Mouse (Mus musculus): ENCODE measurements around the gene Rpl18a. TPM values are rescaled to one million over a fixed set of nuclear protein-coding genes. Genes with fewer than 3 reads are reported as not detected.

The Rpl18a gene
- total RNA-seq, 2 experiments from 2014 or later, result 1,750 to 5,550 TPM

- no peak for ATAC-seq (ENCODE audit: poor library complexity, severe bottlenecking)
These were observed 34.2 kb downstream of the Rpl18a start, which contains the start of gene Kcnn1 for GRCm38 (mm10) chr8:70862824-70863641. TSS of gene Kcnn1 (minus strand) at chr8:70863258.

- no peak for ATAC-seq (ENCODE audit: poor library complexity, severe bottlenecking)
These were observed 39.7 kb downstream of the Rpl18a start for GRCm38 (mm10) chr8:70857516-70857915.

GRCm38 (mm10) chr8:70856541-70857197, 40.5 kb downstream of the Rpl18a start:
- ATAC-seq (ENCODE audit: poor library complexity, severe bottlenecking), result peak; percentile 60

- no peak for ATAC-seq (ENCODE audit: poor library complexity, severe bottlenecking)
These were observed 41.2 kb downstream of the Rpl18a start for GRCm38 (mm10) chr8:70856028-70856427.

GRCm38 (mm10) chr8:70853863-70854262, 43.3 kb downstream of the Rpl18a start:
- peak; percentile 94 for ATAC-seq (ENCODE audit: poor library complexity, severe bottlenecking)

- ATAC-seq (ENCODE audit: poor library complexity, severe bottlenecking), result no peak
These were observed 44.5 kb downstream of the Rpl18a start for GRCm38 (mm10) chr8:70852595-70853231.

- no peak for ATAC-seq (ENCODE audit: poor library complexity, severe bottlenecking)
These were observed 45.4 kb downstream of the Rpl18a start for GRCm38 (mm10) chr8:70851837-70852236.

GRCm38 (mm10) chr8:70850947-70851346, 46.3 kb downstream of the Rpl18a start:
- ATAC-seq (ENCODE audit: poor library complexity, severe bottlenecking), result no peak

GRCm38 (mm10) chr8:70850132-70850845, 46.9 kb downstream of the Rpl18a start:
- no peak for ATAC-seq (ENCODE audit: poor library complexity, severe bottlenecking)

- ATAC-seq (ENCODE audit: poor library complexity, severe bottlenecking), result no peak
These were observed 47.8 kb downstream of the Rpl18a start for GRCm38 (mm10) chr8:70849333-70849990.

GRCm38 (mm10) chr8:70846371-70847154, 50.6 kb downstream of the Rpl18a start:
- no peak for ATAC-seq (ENCODE audit: poor library complexity, severe bottlenecking)

- ATAC-seq (ENCODE audit: poor library complexity, severe bottlenecking), result no peak
These were observed 52.1 kb downstream of the Rpl18a start for GRCm38 (mm10) chr8:70845108-70845507.

Other genes with a start within 250 kb of the Rpl18a start
- gene Pgpep1, start 237.0 kb downstream of the Rpl18a start, total RNA-seq (2015), result 5.7 and 6.8 TPM in 2 replicates
- 1.5 and 4.0 TPM in 2 replicates for gene Pgpep1, start 237.0 kb downstream of the Rpl18a start, total RNA-seq (2017)
- 82.1 and 84.4 TPM in 2 replicates for gene Lsm4, start 224.2 kb downstream of the Rpl18a start, total RNA-seq (2015)
- gene Lsm4, start 224.2 kb downstream of the Rpl18a start, total RNA-seq (2017), result 106 and 151 TPM in 2 replicates
- 26.7 and 44.1 TPM in 2 replicates for gene Jund, start 198.5 kb downstream of the Rpl18a start, total RNA-seq (2015)
- gene Jund, start 198.5 kb downstream of the Rpl18a start, total RNA-seq (2017), result 24.0 and 28.9 TPM in 2 replicates
- gene Iqcn, start 194.0 kb downstream of the Rpl18a start, total RNA-seq (2015), result 0.11 and 0.27 TPM in 2 replicates
- gene Iqcn, start 194.0 kb downstream of the Rpl18a start, total RNA-seq (2017), result 0.04 TPM in 1 of 2 replicates, not detected in the other
- gene Gm3336, start 178.9 kb downstream of the Rpl18a start, total RNA-seq (2015), result not detected in 2 replicates
- not detected in 2 replicates for gene Gm3336, start 178.9 kb downstream of the Rpl18a start, total RNA-seq (2017)
- not detected in 2 replicates for gene Pde4c, start 173.7 kb downstream of the Rpl18a start, total RNA-seq (2015)
- gene Pde4c, start 173.7 kb downstream of the Rpl18a start, total RNA-seq (2017), result not detected in 2 replicates
- 3.3 and 5.8 TPM in 2 replicates for gene Rab3a, start 142.7 kb downstream of the Rpl18a start, total RNA-seq (2015)
- 2.1 and 5.1 TPM in 2 replicates for gene Rab3a, start 142.7 kb downstream of the Rpl18a start, total RNA-seq (2017)
- 34.4 and 44.7 TPM in 2 replicates for gene Mpv17l2, start 136.5 kb downstream of the Rpl18a start, total RNA-seq (2015)
- gene Mpv17l2, start 136.5 kb downstream of the Rpl18a start, total RNA-seq (2017), result 8.4 and 15.9 TPM in 2 replicates
- gene Pik3r2, start 120.7 kb downstream of the Rpl18a start, total RNA-seq (2015), result 4.6 and 5.0 TPM in 2 replicates
- 14.7 and 14.9 TPM in 2 replicates for gene Pik3r2, start 120.7 kb downstream of the Rpl18a start, total RNA-seq (2017)
- 56.2 and 65.4 TPM in 2 replicates for gene Mast3, start 92.4 kb downstream of the Rpl18a start, total RNA-seq (2015)
- 14.4 and 24.6 TPM in 2 replicates for gene Mast3, start 92.4 kb downstream of the Rpl18a start, total RNA-seq (2017)
- gene Il12rb1, start 89.0 kb downstream of the Rpl18a start, total RNA-seq (2015), result 0.80 and 1.5 TPM in 2 replicates
- gene Il12rb1, start 89.0 kb downstream of the Rpl18a start, total RNA-seq (2017), result 0.07 and 1.7 TPM in 2 replicates
- 9.0 and 11.0 TPM in 2 replicates for gene Arrdc2, start 57.7 kb downstream of the Rpl18a start, total RNA-seq (2015)
- gene Arrdc2, start 57.7 kb downstream of the Rpl18a start, total RNA-seq (2017), result 10.5 and 11.1 TPM in 2 replicates
- not detected in 2 replicates for gene Kcnn1, start 34.2 kb downstream of the Rpl18a start, total RNA-seq (2015)
- gene Kcnn1, start 34.2 kb downstream of the Rpl18a start, total RNA-seq (2017), result 0.33 TPM in 1 of 2 replicates, not detected in the other
- 32.7 and 38.9 TPM in 2 replicates for gene Ccdc124, start 23.5 kb downstream of the Rpl18a start, total RNA-seq (2015)
- 36.8 and 47.6 TPM in 2 replicates for gene Ccdc124, start 23.5 kb downstream of the Rpl18a start, total RNA-seq (2017)
- gene Slc5a5, start 4.7 kb downstream of the Rpl18a start, total RNA-seq (2015), result 0.07 TPM in 1 of 2 replicates, not detected in the other
- not detected in 2 replicates for gene Slc5a5, start 4.7 kb downstream of the Rpl18a start, total RNA-seq (2017)
- gene Map1s, start 8.5 kb upstream of the Rpl18a start, total RNA-seq (2015), result 15.0 and 17.1 TPM in 2 replicates
- gene Map1s, start 8.5 kb upstream of the Rpl18a start, total RNA-seq (2017), result 11.3 and 11.8 TPM in 2 replicates

Data from megakaryocyte, adult 5-6 weeks (primary cell).